Mouse (Mus musculus) left cerebral cortex, postnatal 4 days (tissue): ENCODE results near the gene Abcg2. TPM values are rescaled to one million over a fixed set of nuclear protein-coding genes. Genes with fewer than 3 reads are reported as not detected.

ENCODE experiments used
- total RNA-seq, 2 experiments: library from RNA; stranded (reverse); gene quantifications; 2 replicates each; pipeline ENCODE4 v1.2.3; 2021

The Abcg2 gene
- total RNA-seq, 2 experiments from 2014 or later = 31.0 to 33.4 TPM

Other genes with a start within 250 kb of the Abcg2 start
- gene Vmn1r30, start 141.1 kb upstream of the Abcg2 start, total RNA-seq = not detected
- gene Vmn1r31, start 109.2 kb upstream of the Abcg2 start, total RNA-seq = not detected
- 100 to 1,000 TPM; 136 to 139 TPM for gene Herc3, start 246.9 kb downstream of the Abcg2 start, total RNA-seq